Mouse (Mus musculus) CH12.LX (cell line): ENCODE measurements around the gene Birc2. TPM values are rescaled to one million over a fixed set of nuclear protein-coding genes. Genes with fewer than 3 reads are reported as not detected.

ENCODE experiments used
- DNase-seq: peaks from one replicate; pipeline ENCODE4 v3.0.0-alpha.2; 2013; ENCODE audit errors: extremely low read depth
- H3K27ac ChIP-seq: 2 replicates; pipeline ENCODE4 v1.5.1; 2012; ENCODE audit warnings: low read depth, mild to moderate bottlenecking, control low read depth, moderate library complexity; ENCODE audit not compliant: insufficient read depth
- H3K27me3 ChIP-seq: replicated peaks from 2 replicates; pipeline ENCODE3; 2012; ENCODE audit warnings: inconsistent platforms
- H3K36me3 ChIP-seq, 2 experiments: replicated peaks in 1 of 2; 2 replicates each; pipeline versions ENCODE3 to v1.6.1; 2012; ENCODE audit warnings: inconsistent platforms in 1 of 2, low read length in 1 of 2, mild to moderate bottlenecking in 1 of 2, mixed read lengths in 1 of 2, moderate library complexity in 1 of 2; ENCODE audit not compliant: control insufficient read depth in 1 of 2, insufficient read depth in 1 of 2
- H3K4me1 ChIP-seq, 2 experiments: 2 replicates each; pipeline ENCODE4 v1.6.1; 2012; ENCODE audit warnings: inconsistent platforms in 1 of 2, moderate library complexity in 1 of 2; ENCODE audit not compliant: insufficient read depth in 2 of 2, control insufficient read depth in 1 of 2
- H3K4me2 ChIP-seq: 2 replicates; pipeline ENCODE4 v1.6.1; 2012; ENCODE audit warnings: low read depth, mild to moderate bottlenecking, control low read depth; ENCODE audit not compliant: poor library complexity, insufficient read depth, severe bottlenecking
- H3K4me3 ChIP-seq, 3 experiments: fragments of 150-350 bp in 1 of 3; sonication (generic) in 1 of 3; replicated peaks in 1 of 3; 2 replicates each; pipeline versions ENCODE3 to v1.5.1; 2011 to 2012; ENCODE audit warnings: low read depth in 2 of 3, low read length in 2 of 3, mild to moderate bottlenecking in 2 of 3, moderate library complexity in 2 of 3, control low read depth in 1 of 3, improper control_type of control experiment in 1 of 3, inconsistent platforms in 1 of 3, mixed read lengths in 1 of 3; ENCODE audit not compliant: poor library complexity in 1 of 3
- H3K79me2 ChIP-seq: replicated peaks from 2 replicates; pipeline ENCODE4 v1.6.1; 2012; ENCODE audit warnings: mild to moderate bottlenecking, moderate library complexity; ENCODE audit not compliant: control insufficient read depth, poor library complexity, insufficient read depth, severe bottlenecking; ENCODE audit errors: extremely low read depth
- H3K9ac ChIP-seq: 2 replicates; pipeline ENCODE4 v1.6.1; 2012; ENCODE audit warnings: low read depth, mild to moderate bottlenecking, control low read depth, moderate library complexity; ENCODE audit not compliant: insufficient read depth
- H3K9me3 ChIP-seq: replicated peaks from 2 replicates; pipeline ENCODE3; 2012; ENCODE audit warnings: low read length, inconsistent platforms, mixed read lengths
- CHD1 ChIP-seq: IDR thresholded peaks from 2 replicates; pipeline ENCODE4 v1.6.1; 2012; ENCODE audit warnings: low read depth, low read length, improper control_type of control experiment, inconsistent platforms
- EP300 ChIP-seq: IDR thresholded peaks from 2 replicates; pipeline ENCODE4 v1.6.1; 2011; ENCODE audit warnings: low read length, improper control_type of control experiment
- ETS1 ChIP-seq: conservative IDR thresholded peaks from 2 replicates; pipeline ENCODE4 v1.6.1; 2012; ENCODE audit warnings: low read depth, mild to moderate bottlenecking, inconsistent platforms, low read length, improper control_type of control experiment, moderate library complexity
- MAX ChIP-seq: IDR thresholded peaks from 2 replicates; pipeline ENCODE4 v1.6.1; 2011; ENCODE audit warnings: low read length, improper control_type of control experiment
- MAZ ChIP-seq: IDR thresholded peaks from 2 replicates; pipeline ENCODE4 v1.6.1; 2012; ENCODE audit warnings: low read depth, mild to moderate bottlenecking, inconsistent platforms, low read length, improper control_type of control experiment, moderate library complexity
- MEF2A ChIP-seq: IDR thresholded peaks from 2 replicates; pipeline ENCODE4 v1.6.1; 2014; ENCODE audit warnings: low read depth, mild to moderate bottlenecking, inconsistent platforms, low read length, improper control_type of control experiment, borderline replicate concordance
- MXI1 ChIP-seq: IDR thresholded peaks from 2 replicates; pipeline ENCODE4 v1.6.1; 2011; ENCODE audit warnings: mild to moderate bottlenecking, low read depth, low read length, improper control_type of control experiment
- MYC ChIP-seq: IDR thresholded peaks from 2 replicates; pipeline ENCODE4 v1.6.1; 2011; ENCODE audit warnings: low read depth, mild to moderate bottlenecking, improper control_type of control experiment, low read length
- POLR2A ChIP-seq: IDR thresholded peaks from 2 replicates; pipeline ENCODE4 v1.6.1; 2011; ENCODE audit warnings: low read depth, mild to moderate bottlenecking, improper control_type of control experiment, low read length
- RAD21 ChIP-seq: IDR thresholded peaks from 2 replicates; pipeline ENCODE4 v1.6.1; 2011; ENCODE audit warnings: low read depth, mild to moderate bottlenecking, low read length, improper control_type of control experiment, moderate library complexity
- RCOR1 ChIP-seq: conservative IDR thresholded peaks from 2 replicates; pipeline ENCODE4 v1.6.1; 2012; ENCODE audit warnings: low read depth, mild to moderate bottlenecking, inconsistent platforms, low read length, improper control_type of control experiment
- SIN3A ChIP-seq: IDR thresholded peaks from 2 replicates; pipeline ENCODE4 v1.6.1; 2012; ENCODE audit warnings: low read length, improper control_type of control experiment, inconsistent platforms
- TBP ChIP-seq: conservative IDR thresholded peaks from 2 replicates; pipeline ENCODE4 v1.6.1; 2011; ENCODE audit warnings: low read depth, low read length, improper control_type of control experiment
- ZNF384 ChIP-seq: IDR thresholded peaks from 2 replicates; pipeline ENCODE4 v1.6.1; 2012; ENCODE audit warnings: low read depth, low read length, improper control_type of control experiment, inconsistent platforms
- dilution Hi-C: fragments of 300-500 bp; cut with MboI; formaldehyde crosslinking; loops from 2 replicates; pipeline ENCODE4 v1.14.3; 2020; ENCODE audit warnings: low sequenced_read_pairs; ENCODE audit not compliant: extremely low pct_unique_long_range_greater_than_20kb, extremely low pct_ligation_motif_present
- in situ Hi-C: fragments of 300-500 bp; cut with MboI; formaldehyde crosslinking; loops from 3 replicates; pipeline ENCODE4 v1.14.3; 2019; ENCODE audit warnings: low sequenced_read_pairs, low pct_ligation_motif_present, low pct_unique_long_range_greater_than_20kb, mixed read lengths
- polyA plus RNA-seq: library from polyadenylated mRNA; unstranded; fragments of >175 nt; gene quantifications from 2 replicates; pipeline ENCODE4 v1.2.1, GENCODE M21; 2012; ENCODE audit warnings: low read depth; ENCODE audit not compliant: insufficient read length
- total RNA-seq, 2 experiments: library from RNA; depleted of rRNA; stranded (reverse); fragments of 300-350 nt in 1 of 2; fragments of >200 nt in 1 of 2; gene quantifications; 2 replicates each; pipeline ENCODE4 v1.2.3; 2012 to 2014

Birc2 gene
- total and polyA plus RNA-seq, 3 experiments, result 43.4 to 134 (median 94.7) TPM

DNA sequence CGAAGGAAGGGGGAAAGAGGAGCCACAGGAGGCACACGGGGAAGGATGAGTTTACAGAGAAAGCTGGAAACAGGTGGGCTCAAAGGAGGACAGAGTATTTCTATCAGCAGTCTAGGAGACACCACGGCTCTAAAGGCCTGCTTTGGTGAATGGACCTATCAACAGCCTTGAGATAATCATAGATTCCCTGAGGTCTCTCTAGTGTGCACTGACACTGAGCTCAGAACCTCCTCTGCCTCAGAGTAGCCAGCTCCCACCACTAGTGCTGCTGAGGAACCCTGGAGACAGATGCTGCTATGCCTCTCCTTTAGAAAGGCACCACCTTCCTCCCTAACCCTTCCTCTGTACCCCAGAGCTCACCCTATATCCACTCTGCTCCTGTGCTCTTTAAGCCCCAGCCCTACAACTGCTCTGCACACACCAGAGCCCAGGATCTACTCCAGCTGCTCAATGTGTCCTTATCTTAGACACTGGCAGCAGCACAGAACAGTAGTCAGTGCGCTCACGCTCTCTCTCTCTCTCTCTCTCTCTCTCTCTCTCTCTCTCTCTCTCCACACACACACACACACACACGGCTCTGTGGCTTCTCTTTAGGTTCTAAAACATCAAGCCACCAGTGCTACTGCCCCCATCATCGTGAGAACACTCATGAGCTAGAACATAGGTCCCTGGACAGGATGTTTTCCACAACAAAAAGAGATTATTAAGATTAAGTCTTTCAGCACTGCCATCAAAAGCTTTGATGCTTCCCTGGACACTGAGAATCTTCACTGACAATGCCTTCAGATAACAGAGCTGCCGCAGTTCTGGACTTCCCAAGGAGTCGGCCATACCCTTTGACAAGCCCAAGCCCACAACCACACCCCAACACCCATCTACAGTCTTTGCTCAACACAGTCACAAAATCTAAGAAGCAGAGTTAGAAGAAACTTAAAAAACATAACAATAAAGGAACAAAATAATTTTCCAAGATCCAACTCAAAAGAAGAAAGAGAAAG is 7.0 kb downstream of the Birc2 start:
- peak overlapping the region; percentile 99 for H3K9ac ChIP-seq
- H3K9me3 ChIP-seq, result no peaks in the 10 kb centered on the region
- H3K4me3 ChIP-seq, result peak overlapping the region; percentile 57 to 88 (median 57)
- peaks cover 11 to 33% of the 10 kb centered on the region in 2 experiments for H3K36me3 ChIP-seq
- TF ChIP-seq MEF2A (no peak), POLR2A (no peak), MAX (no peak), MYC (no peak), RAD21 (no peak), ZNF384 (no peak), CHD1 (peak; percentile 77), MAZ (no peak), TBP (no peak), RCOR1 (no peak), EP300 (no peak), SIN3A (peak; percentile 61; the same call in 1 of the 2 replicates)
- in situ Hi-C loops (loop anchor here (5.0 to 10.0 kb wide), 2 partner anchors 58 to 65 kb away; no protein-coding TSS in a partner anchor), dilution Hi-C loops (no loop called here)
- peak overlapping the region; percentile 46 for H3K27ac ChIP-seq
- DNase-seq, result no peak
- no peaks in the 10 kb centered on the region for H3K27me3 ChIP-seq
- peak overlapping the region; percentile 88 for H3K4me2 ChIP-seq
- H3K4me1 ChIP-seq, result peaks cover 10 to 34% of the 10 kb centered on the region in 2 experiments
- H3K79me2 ChIP-seq, result peaks cover 88% of the 10 kb centered on the region

DNA sequence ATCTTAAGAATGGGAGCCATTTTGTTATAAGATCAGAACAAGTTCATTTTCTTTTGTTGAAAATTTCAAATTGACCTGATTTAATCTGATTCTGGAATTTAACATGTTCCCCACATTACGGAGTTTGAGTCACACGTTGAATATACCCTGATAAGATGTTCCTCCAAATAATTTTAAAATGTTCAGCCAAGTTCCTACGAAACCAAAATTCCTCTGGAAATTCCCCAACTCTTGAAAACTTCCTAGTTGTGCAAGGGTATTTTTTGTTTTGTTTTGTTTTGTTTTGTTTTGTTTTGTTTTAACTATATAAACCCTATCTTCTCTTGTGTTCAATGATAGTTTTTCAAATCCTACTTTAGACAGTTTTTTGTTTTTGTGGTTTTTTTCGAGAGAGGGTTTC is 8.2 kb downstream of the Birc2 start:
- Histone ChIP-seq H3K4me1 (peaks cover 12 to 42% of the 10 kb centered on the region in 2 experiments), H3K27ac (no peak overlapping the region), H3K4me3 (peak overlapping the region; percentile 57 to 88 (median 57)), H3K9ac (peak overlapping the region; percentile 99; the same call in 1 of the 2 replicates), H3K9me3 (no peaks in the 10 kb centered on the region), H3K27me3 (no peaks in the 10 kb centered on the region), H3K4me2 (peak overlapping the region; percentile 88), H3K79me2 (peaks cover 84% of the 10 kb centered on the region), H3K36me3 (peaks cover 14 to 32% of the 10 kb centered on the region in 2 experiments)
- in situ Hi-C loops, result loop anchor here (10.0 kb wide), 1 partner anchor 66 kb away; no protein-coding TSS in a partner anchor
- DNase-seq, result no peak
- TF ChIP-seq ETS1 (no peak), MXI1 (no peak)
- dilution Hi-C loops, result no loop called here
